Mouse (Mus musculus): Measurements from ENCODE around the gene Mlst8.
A peak's percentile ranks its signal among the peaks of the same experiment; 100 is the strongest.

Gene Mlst8

GRCm38 (mm10) chr17:24478663-24479380, at the start of gene Mlst8:
Gene Mlst8 (minus strand): TSS chr17:24479078.
- peak; percentile 94 for DNase-seq (ENCODE audit: low read depth, low spot score)

GRCm38 (mm10) chr17:24528560-24528918, 49.7 kb upstream of the Mlst8 start:
- DNase-seq (ENCODE audit: low read depth, low spot score): no peak

- peak; percentile 98 for DNase-seq (ENCODE audit: low read depth, low spot score)
Measured at GRCm38 (mm10) chr17:24527723-24528559, 49.1 kb upstream of the Mlst8 start, which contains the start of gene Traf7. Gene Traf7 (minus strand): TSS chr17:24527938.

- DNase-seq (ENCODE audit: low read depth, low spot score): no peak
Measured at GRCm38 (mm10) chr17:24527315-24527714, 48.4 kb upstream of the Mlst8 start.

- DNase-seq (ENCODE audit: low read depth, low spot score): no peak
Measured at GRCm38 (mm10) chr17:24524734-24525133, 45.9 kb upstream of the Mlst8 start.

GRCm38 (mm10) chr17:24520450-24520849, 41.6 kb upstream of the Mlst8 start:
- no peak for DNase-seq (ENCODE audit: low read depth, low spot score)

- no peak for DNase-seq (ENCODE audit: low read depth, low spot score)
Measured at GRCm38 (mm10) chr17:24514270-24515257, 35.7 kb upstream of the Mlst8 start.

- no peak for DNase-seq (ENCODE audit: low read depth, low spot score)
Measured at GRCm38 (mm10) chr17:24513609-24514008, 34.7 kb upstream of the Mlst8 start.

- DNase-seq (ENCODE audit: low read depth, low spot score): no peak
Measured at GRCm38 (mm10) chr17:24507806-24508460, 29.1 kb upstream of the Mlst8 start.

- no peak for DNase-seq (ENCODE audit: low read depth, low spot score)
Measured at GRCm38 (mm10) chr17:24507129-24507664, 28.3 kb upstream of the Mlst8 start.

GRCm38 (mm10) chr17:24506332-24507070, 27.6 kb upstream of the Mlst8 start:
- DNase-seq (ENCODE audit: low read depth, low spot score): no peak

GRCm38 (mm10) chr17:24505286-24505955, 26.5 kb upstream of the Mlst8 start:
- DNase-seq (ENCODE audit: low read depth, low spot score): no peak

- DNase-seq (ENCODE audit: low read depth, low spot score): no peak
Measured at GRCm38 (mm10) chr17:24504085-24504484, 25.2 kb upstream of the Mlst8 start.

- no peak for DNase-seq (ENCODE audit: low read depth, low spot score)
Measured at GRCm38 (mm10) chr17:24502208-24502607, 23.3 kb upstream of the Mlst8 start.

GRCm38 (mm10) chr17:24496026-24496425, 17.1 kb upstream of the Mlst8 start:
- DNase-seq (ENCODE audit: low read depth, low spot score): no peak

- DNase-seq (ENCODE audit: low read depth, low spot score): no peak
Measured at GRCm38 (mm10) chr17:24495443-24495842, 16.6 kb upstream of the Mlst8 start.

- DNase-seq (ENCODE audit: low read depth, low spot score): no peak
Measured at GRCm38 (mm10) chr17:24494627-24495335, 15.9 kb upstream of the Mlst8 start.

GRCm38 (mm10) chr17:24490399-24490798, 11.5 kb upstream of the Mlst8 start:
- DNase-seq (ENCODE audit: low read depth, low spot score): no peak
